Mouse (Mus musculus): ENCODE measurements around the gene Cdc42bpb. TPM values are rescaled to one million over a fixed set of nuclear protein-coding genes. Genes with fewer than 3 reads are reported as not detected.

Gene Cdc42bpb
- polyA plus RNA-seq, 1 experiment from 2014 or later = 48.1 TPM

DNA sequence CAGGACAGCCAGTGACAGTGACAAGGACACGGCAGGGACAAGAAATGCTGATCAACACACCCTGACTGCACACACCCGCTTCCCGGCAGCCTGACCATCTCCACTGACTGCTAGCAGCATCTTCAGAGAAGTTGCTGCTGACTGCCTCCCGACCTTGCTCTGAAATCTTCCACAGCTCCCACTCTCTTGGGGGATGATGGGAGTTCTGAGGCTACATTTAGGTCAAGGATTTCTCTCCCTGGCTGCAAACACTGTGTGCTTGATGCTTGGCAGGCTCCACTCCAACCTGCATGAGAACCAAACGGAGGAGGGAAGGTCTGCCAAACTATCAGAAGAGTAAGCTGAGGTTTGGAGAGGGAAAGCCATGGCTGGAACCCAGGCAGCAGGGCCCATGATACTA lies 19.5 kb upstream of the Cdc42bpb start:
- 75% methylated on average over 5 of the region's 5 CpGs for WGBS
- no peak overlapping the region for H3K4me2 ChIP-seq (replicated peaks)
- ATAC-seq (ENCODE audit: low FRiP score) = no peak

GRCm38 (mm10) chr12:111394008-111394407 lies 16.5 kb upstream of the Cdc42bpb start:
- Histone ChIP-seq H3K27ac (no peak overlapping the region), H3K9me3 (ENCODE audit: control insufficient read depth, low read length) (no peaks in the 10 kb centered on the region), H3K4me1 (replicated peaks; ENCODE audit: control insufficient read depth, insufficient read depth, low read length) (no peaks in the 10 kb centered on the region), H3K4me2 (replicated peaks) (no peak overlapping the region), H3K4me3 (replicated peaks; ENCODE audit: low read length) (no peak overlapping the region), H3K36me3 (replicated peaks; ENCODE audit: control insufficient read depth, insufficient read depth) (no peaks in the 10 kb centered on the region), H3K27me3 (ENCODE audit: control insufficient read depth, insufficient read depth, low read length) (no peaks in the 10 kb centered on the region; the same call in 1 of the 2 replicates), H3K9ac (no peak overlapping the region)
- WGBS = 86% methylated on average over 6 of the region's 6 CpGs
- DNase-seq (ENCODE audit: low spot score) (no peak), ATAC-seq (ENCODE audit: low FRiP score) (no peak)

More for the DNA sequence above, 19.5 kb upstream of the Cdc42bpb start:
- Histone ChIP-seq H3K4me1 (replicated peaks; ENCODE audit: control insufficient read depth, insufficient read depth, low read length) (no peaks in the 10 kb centered on the region), H3K9ac (no peak overlapping the region), H3K9me3 (ENCODE audit: control insufficient read depth, low read length) (no peaks in the 10 kb centered on the region), H3K27ac (no peak overlapping the region), H3K36me3 (replicated peaks; ENCODE audit: control insufficient read depth, insufficient read depth) (no peaks in the 10 kb centered on the region), H3K4me3 (replicated peaks; ENCODE audit: low read length) (no peak overlapping the region), H3K27me3 (ENCODE audit: control insufficient read depth, insufficient read depth, low read length) (no peaks in the 10 kb centered on the region; the same call in 1 of the 2 replicates)
- DNase-seq (ENCODE audit: low spot score) = no peak

- no peak overlapping the region for H3K4me2 ChIP-seq (replicated peaks)
- no peak for ATAC-seq (ENCODE audit: low FRiP score)
- 88% methylated on average over 4 of the region's 4 CpGs for WGBS
These were observed 9.6 kb upstream of the Cdc42bpb start for GRCm38 (mm10) chr12:111387146-111387545.

GRCm38 (mm10) chr12:111386642-111387120 lies 9.2 kb upstream of the Cdc42bpb start:
- WGBS = 64% methylated on average over 8 of the region's 8 CpGs
- ATAC-seq (ENCODE audit: low FRiP score) (no peak), DNase-seq (ENCODE audit: low spot score) (no peak)
- Histone ChIP-seq H3K4me3 (replicated peaks; ENCODE audit: low read length) (no peak overlapping the region), H3K9ac (no peak overlapping the region), H3K4me1 (replicated peaks; ENCODE audit: control insufficient read depth, insufficient read depth, low read length) (no peaks in the 10 kb centered on the region), H3K27me3 (ENCODE audit: control insufficient read depth, insufficient read depth, low read length) (no peaks in the 10 kb centered on the region), H3K9me3 (ENCODE audit: control insufficient read depth, low read length) (no peaks in the 10 kb centered on the region), H3K4me2 (replicated peaks) (no peak overlapping the region), H3K27ac (no peak overlapping the region), H3K36me3 (replicated peaks; ENCODE audit: control insufficient read depth, insufficient read depth) (no peaks in the 10 kb centered on the region)

More at GRCm38 (mm10) chr12:111387146-111387545, 9.6 kb upstream of the Cdc42bpb start:
- no peak overlapping the region for H3K4me3 ChIP-seq (replicated peaks; ENCODE audit: low read length)
- H3K4me1 ChIP-seq (replicated peaks; ENCODE audit: control insufficient read depth, insufficient read depth, low read length) = no peaks in the 10 kb centered on the region
- H3K9me3 ChIP-seq (ENCODE audit: control insufficient read depth, low read length) = no peaks in the 10 kb centered on the region
- H3K9ac ChIP-seq = no peak overlapping the region
- H3K27ac ChIP-seq = no peak overlapping the region
- DNase-seq (ENCODE audit: low spot score) = no peak
- H3K36me3 ChIP-seq (replicated peaks; ENCODE audit: control insufficient read depth, insufficient read depth) = no peaks in the 10 kb centered on the region
- no peaks in the 10 kb centered on the region for H3K27me3 ChIP-seq (ENCODE audit: control insufficient read depth, insufficient read depth, low read length)

DNA sequence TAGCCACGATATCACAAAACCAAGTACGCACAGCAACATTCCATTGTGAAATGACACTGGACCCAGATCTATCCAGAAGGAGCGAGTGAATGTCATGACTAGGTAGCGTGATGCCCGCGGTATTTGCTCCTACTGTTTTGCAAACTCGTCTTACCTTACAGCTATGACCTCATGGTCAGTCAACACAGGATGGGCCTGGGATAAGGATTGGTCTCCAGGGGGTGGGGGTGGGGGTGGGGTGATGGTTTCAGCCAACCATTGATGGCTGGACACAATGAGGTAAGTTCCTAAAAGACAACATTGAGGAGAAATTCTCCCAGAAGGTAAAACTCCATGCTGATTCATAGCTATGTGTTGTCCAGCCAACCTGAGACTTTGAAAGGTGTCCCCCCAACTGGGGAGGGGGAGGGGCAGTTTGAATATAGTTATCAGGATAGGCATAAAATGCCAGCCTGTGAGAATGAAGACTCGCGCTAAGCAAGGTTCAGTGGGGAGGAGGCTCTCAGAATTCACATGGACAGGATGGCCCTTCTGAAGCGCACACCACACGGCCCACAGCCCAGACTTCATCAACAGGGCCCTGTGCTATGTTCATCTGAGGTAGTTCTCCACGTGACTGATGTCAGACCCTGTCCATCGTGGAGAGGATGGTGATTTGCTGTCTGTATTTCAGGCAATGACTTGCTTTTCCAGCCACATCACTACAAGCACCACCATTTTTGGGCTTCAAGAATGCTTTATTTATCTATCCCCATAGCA lies 8.5 kb upstream of the Cdc42bpb start:
- H3K9ac ChIP-seq = no peak overlapping the region
- WGBS = 89% methylated on average over 13 of the region's 13 CpGs
- H3K27ac ChIP-seq = no peak overlapping the region

DNA sequence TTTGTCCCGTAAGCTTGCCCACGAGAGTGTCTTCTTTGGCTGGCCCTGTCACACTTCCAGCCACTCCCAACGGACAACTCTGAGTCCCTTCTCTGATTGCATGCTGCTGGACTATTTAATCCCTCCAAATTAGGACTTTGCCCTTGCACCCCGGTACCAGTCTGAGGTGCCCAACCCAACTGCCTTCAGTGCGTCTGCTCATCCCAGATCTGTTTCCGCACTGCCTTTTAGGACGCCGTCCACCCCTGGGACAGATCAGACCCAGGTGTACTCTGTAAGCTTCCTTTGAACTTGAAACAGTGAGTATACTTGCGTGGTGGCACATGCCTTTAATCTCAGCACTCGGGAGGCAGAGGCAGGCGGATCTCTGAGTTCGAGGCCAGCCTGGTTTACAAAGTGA lies 1.3 kb upstream of the Cdc42bpb start:
- Histone ChIP-seq H3K4me1 (replicated peaks; ENCODE audit: control insufficient read depth, insufficient read depth, low read length) (peaks cover 26% of the 10 kb centered on the region), H3K4me2 (replicated peaks) (peak overlapping the region; percentile 88), H3K27ac (peak overlapping the region; percentile 95; the same call in 1 of the 2 replicates), H3K9ac (peak overlapping the region; percentile 69), H3K27me3 (ENCODE audit: control insufficient read depth, insufficient read depth, low read length) (no peaks in the 10 kb centered on the region), H3K9me3 (ENCODE audit: control insufficient read depth, low read length) (no peaks in the 10 kb centered on the region), H3K4me3 (replicated peaks; ENCODE audit: low read length) (peak overlapping the region; percentile 50), H3K36me3 (replicated peaks; ENCODE audit: control insufficient read depth, insufficient read depth) (no peaks in the 10 kb centered on the region)
- ATAC-seq (ENCODE audit: low FRiP score) (no peak), DNase-seq (ENCODE audit: low spot score) (no peak)
- WGBS = 73% methylated on average over 12 of the region's 12 CpGs

More for the DNA sequence above, 8.5 kb upstream of the Cdc42bpb start:
- H3K4me1 ChIP-seq (replicated peaks; ENCODE audit: control insufficient read depth, insufficient read depth, low read length) = no peaks in the 10 kb centered on the region
- no peaks in the 10 kb centered on the region for H3K36me3 ChIP-seq (replicated peaks; ENCODE audit: control insufficient read depth, insufficient read depth)
- H3K9me3 ChIP-seq (ENCODE audit: control insufficient read depth, low read length) = no peaks in the 10 kb centered on the region
- H3K4me3 ChIP-seq (replicated peaks; ENCODE audit: low read length) = no peak overlapping the region
- no peak overlapping the region for H3K4me2 ChIP-seq (replicated peaks)
- no peak for ATAC-seq (ENCODE audit: low FRiP score)
- H3K27me3 ChIP-seq (ENCODE audit: control insufficient read depth, insufficient read depth, low read length) = no peaks in the 10 kb centered on the region
- DNase-seq (ENCODE audit: low spot score) = no peak

DNA sequence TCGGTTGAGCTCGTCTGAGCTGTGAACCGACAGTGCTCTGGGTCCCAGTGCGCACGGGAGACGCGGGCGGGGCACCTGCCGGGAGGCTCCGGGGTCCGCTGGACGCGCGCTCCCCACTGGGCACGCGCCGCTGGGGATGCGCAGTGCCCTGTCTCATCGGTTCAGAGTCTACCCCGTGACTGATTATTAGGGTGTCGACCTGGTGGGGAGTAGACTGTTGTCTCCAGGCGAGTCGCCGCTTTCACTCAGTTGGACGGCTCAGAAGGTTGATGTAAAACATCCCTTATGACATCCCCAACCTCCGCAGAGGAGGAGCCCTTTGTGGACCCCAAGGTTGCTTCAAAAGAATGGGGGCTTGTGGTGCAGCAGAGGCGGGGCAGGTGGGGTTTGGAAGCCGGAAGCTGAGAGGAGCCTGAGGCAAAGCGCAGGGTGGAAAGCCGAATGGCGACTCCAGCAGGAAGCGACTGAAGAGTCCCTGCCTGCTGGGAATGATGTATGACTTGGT lies 520 bp upstream of the Cdc42bpb start:
- peak; percentile 59 for DNase-seq (ENCODE audit: low spot score)
- H3K27me3 ChIP-seq (ENCODE audit: control insufficient read depth, insufficient read depth, low read length) = no peaks in the 10 kb centered on the region

GRCm38 (mm10) chr12:111376826-111377331 lies 639 bp downstream of the Cdc42bpb start:
- H3K4me2 ChIP-seq (replicated peaks) = peak overlapping the region; percentile 88
- no peaks in the 10 kb centered on the region for H3K36me3 ChIP-seq (replicated peaks; ENCODE audit: control insufficient read depth, insufficient read depth)
- ATAC-seq (ENCODE audit: low FRiP score) (no peak; the same call in 1 of the 2 replicates), DNase-seq (ENCODE audit: low spot score) (no peak)
- no peaks in the 10 kb centered on the region for H3K27me3 ChIP-seq (ENCODE audit: control insufficient read depth, insufficient read depth, low read length)
- under 1% methylated on average over 45 of the region's 49 CpGs for WGBS
- peak overlapping the region; percentile 95 for H3K27ac ChIP-seq
- peak overlapping the region; percentile 50 for H3K4me3 ChIP-seq (replicated peaks; ENCODE audit: low read length)
- H3K9ac ChIP-seq = peak overlapping the region; percentile 69
- no peaks in the 10 kb centered on the region for H3K9me3 ChIP-seq (ENCODE audit: control insufficient read depth, low read length)
- H3K4me1 ChIP-seq (replicated peaks; ENCODE audit: control insufficient read depth, insufficient read depth, low read length) = peaks cover 26% of the 10 kb centered on the region

More for the DNA sequence above, 520 bp upstream of the Cdc42bpb start:
- Histone ChIP-seq H3K9ac (peak overlapping the region; percentile 69), H3K4me1 (replicated peaks; ENCODE audit: control insufficient read depth, insufficient read depth, low read length) (peaks cover 26% of the 10 kb centered on the region), H3K36me3 (replicated peaks; ENCODE audit: control insufficient read depth, insufficient read depth) (no peaks in the 10 kb centered on the region), H3K9me3 (ENCODE audit: control insufficient read depth, low read length) (no peaks in the 10 kb centered on the region), H3K4me2 (replicated peaks) (peak overlapping the region; percentile 88), H3K4me3 (replicated peaks; ENCODE audit: low read length) (peak overlapping the region; percentile 50), H3K27ac (peak overlapping the region; percentile 95)
- under 1% methylated on average over 32 of the region's 32 CpGs for WGBS
- peak; percentile 78 for ATAC-seq (ENCODE audit: low FRiP score)

DNA sequence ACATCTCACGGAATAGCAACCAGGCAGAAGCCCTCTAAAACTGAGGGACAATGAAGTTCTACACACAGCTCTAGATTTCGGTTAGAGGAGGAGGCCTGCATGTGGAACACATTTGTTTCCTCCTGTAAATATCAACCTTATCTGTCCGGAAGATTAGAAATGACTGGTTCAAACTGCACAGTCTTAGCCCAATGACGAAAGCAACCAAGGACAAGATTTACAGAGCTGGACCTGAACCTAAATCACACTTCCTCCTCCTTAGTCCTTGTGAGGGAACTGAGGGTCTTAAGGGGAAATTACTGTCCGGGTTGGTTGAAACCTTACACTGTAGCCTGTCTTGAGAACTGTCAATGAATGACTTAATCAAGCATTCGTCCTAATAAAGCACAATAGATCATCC lies 1.5 kb downstream of the Cdc42bpb start:
- no peak overlapping the region for H3K27ac ChIP-seq
- peak overlapping the region; percentile 69 for H3K9ac ChIP-seq
- H3K9me3 ChIP-seq (ENCODE audit: control insufficient read depth, low read length) = no peaks in the 10 kb centered on the region
- peak overlapping the region; percentile 50 for H3K4me3 ChIP-seq (replicated peaks; ENCODE audit: low read length)
- H3K36me3 ChIP-seq (replicated peaks; ENCODE audit: control insufficient read depth, insufficient read depth) = no peaks in the 10 kb centered on the region
- H3K4me1 ChIP-seq (replicated peaks; ENCODE audit: control insufficient read depth, insufficient read depth, low read length) = peaks cover 26% of the 10 kb centered on the region
- WGBS = 40% methylated on average over 6 of the region's 6 CpGs
- ATAC-seq (ENCODE audit: low FRiP score) (no peak), DNase-seq (ENCODE audit: low spot score) (no peak)
- peak overlapping the region; percentile 88 for H3K4me2 ChIP-seq (replicated peaks)
- H3K27me3 ChIP-seq (ENCODE audit: control insufficient read depth, insufficient read depth, low read length) = no peaks in the 10 kb centered on the region
